Mouse (Mus musculus) ES-E14 (cell line): ENCODE measurements around the gene Tns1.

Source experiments
- HCFC1 ChIP-seq: IDR thresholded peaks from 2 replicates; pipeline ENCODE4 v1.6.1; 2012; ENCODE audit warnings: low read length, inconsistent platforms, borderline replicate concordance; ENCODE audit not compliant: insufficient read depth
- MAFK ChIP-seq: IDR thresholded peaks from 2 replicates; pipeline ENCODE4 v1.6.1; 2014; ENCODE audit warnings: mild to moderate bottlenecking, low read depth, low read length, inconsistent platforms; ENCODE audit not compliant: insufficient read depth
- ZC3H11A ChIP-seq: IDR thresholded peaks from 2 replicates; pipeline ENCODE4 v1.6.1; 2012; ENCODE audit warnings: low read depth, mild to moderate bottlenecking, inconsistent platforms, low read length, borderline replicate concordance
- ZNF384 ChIP-seq: IDR thresholded peaks from 2 replicates; pipeline ENCODE4 v1.6.1; 2012; ENCODE audit warnings: low read depth, low read length, inconsistent platforms

GRCm38 (mm10) chr1:74060046-74060445, 64.2 kb downstream of the Tns1 start:
- TF ChIP-seq ZC3H11A, result no peak
- no peak for TF ChIP-seq HCFC1
- TF ChIP-seq MAFK, result no peak
- TF ChIP-seq ZNF384, result no peak
